Mouse (Mus musculus): Measurements from ENCODE around the gene Alms1.
"Not testable (repeated sequence)": the region's sequence is repeated elsewhere in the genome, so short reads cannot be mapped to it uniquely, and the experiment has no call there.

The Alms1 gene

GRCm38 (mm10) chr6:85587396-85588143 is at the start of gene Alms1:
Alms1 (plus strand) TSS chr6:85587531.
- DNase-seq (ENCODE audit: low read depth in 2 of 2, low spot score in 2 of 2) = peak; percentile 76 to 86

GRCm38 (mm10) chr6:85543351-85544175 is 43.8 kb upstream of the Alms1 start:
- DNase-seq (ENCODE audit: low read depth in 2 of 2, low spot score in 2 of 2) = no peak

- no peak for DNase-seq (ENCODE audit: low read depth in 2 of 2, low spot score in 2 of 2)
Measured at GRCm38 (mm10) chr6:85544251-85544881, 43.0 kb upstream of the Alms1 start.

- DNase-seq (ENCODE audit: low read depth in 2 of 2, low spot score in 2 of 2) = no peak
Measured at GRCm38 (mm10) chr6:85547642-85548041, 39.7 kb upstream of the Alms1 start.

- no peak for DNase-seq (ENCODE audit: low read depth in 2 of 2, low spot score in 2 of 2)
Measured at GRCm38 (mm10) chr6:85562374-85562773, 25.0 kb upstream of the Alms1 start.

GRCm38 (mm10) chr6:85572816-85573215 is 14.5 kb upstream of the Alms1 start:
- no peak for DNase-seq (ENCODE audit: low read depth in 2 of 2, low spot score in 2 of 2)

GRCm38 (mm10) chr6:85581688-85582087 is 5.6 kb upstream of the Alms1 start:
- no peak for DNase-seq (ENCODE audit: low read depth in 2 of 2, low spot score in 2 of 2)

GRCm38 (mm10) chr6:85584612-85585011 is 2.7 kb upstream of the Alms1 start:
- DNase-seq (ENCODE audit: low read depth in 2 of 2, low spot score in 2 of 2) = no peak

- DNase-seq (ENCODE audit: low read depth in 2 of 2, low spot score in 2 of 2) = no peak
Measured at GRCm38 (mm10) chr6:85586805-85587367, 445 bp upstream of the Alms1 start.

GRCm38 (mm10) chr6:85588164-85588563 is 833 bp downstream of the Alms1 start:
- no peak for DNase-seq (ENCODE audit: low read depth in 2 of 2, low spot score in 2 of 2)

GRCm38 (mm10) chr6:85588568-85588967 is 1.2 kb downstream of the Alms1 start:
- no peak for DNase-seq (ENCODE audit: low read depth in 2 of 2, low spot score in 2 of 2)

- DNase-seq (ENCODE audit: low read depth in 2 of 2, low spot score in 2 of 2) = no peak
Measured at GRCm38 (mm10) chr6:85590116-85590515, 2.8 kb downstream of the Alms1 start.

- no peak for DNase-seq (ENCODE audit: low read depth in 2 of 2, low spot score in 2 of 2)
Measured at GRCm38 (mm10) chr6:85599310-85599709, 12.0 kb downstream of the Alms1 start.

- no peak for DNase-seq (ENCODE audit: low read depth in 2 of 2, low spot score in 2 of 2)
Measured at GRCm38 (mm10) chr6:85610511-85610910, 23.2 kb downstream of the Alms1 start.

GRCm38 (mm10) chr6:85620826-85621225 is 33.5 kb downstream of the Alms1 start:
- no peak for DNase-seq (ENCODE audit: low read depth in 2 of 2, low spot score in 2 of 2)

- no peak for DNase-seq (ENCODE audit: low read depth in 2 of 2, low spot score in 2 of 2)
Measured at GRCm38 (mm10) chr6:85621600-85621999, 34.3 kb downstream of the Alms1 start.

GRCm38 (mm10) chr6:85624511-85624910 is 37.2 kb downstream of the Alms1 start:
- DNase-seq (ENCODE audit: low read depth in 2 of 2, low spot score in 2 of 2) = no peak

- DNase-seq (ENCODE audit: low read depth in 2 of 2, low spot score in 2 of 2) = no peak
Measured at GRCm38 (mm10) chr6:85633165-85633564, 45.8 kb downstream of the Alms1 start.

- DNase-seq (ENCODE audit: low read depth in 2 of 2, low spot score in 2 of 2) = no peak
Measured at GRCm38 (mm10) chr6:85653244-85653643, 65.9 kb downstream of the Alms1 start.

- DNase-seq (ENCODE audit: low read depth in 2 of 2, low spot score in 2 of 2) = not testable (repeated sequence)
Measured at GRCm38 (mm10) chr6:85701943-85702342, 114.6 kb downstream of the Alms1 start.

GRCm38 (mm10) chr6:85709206-85709605 is 121.9 kb downstream of the Alms1 start:
- not testable (repeated sequence) for DNase-seq (ENCODE audit: low read depth in 2 of 2, low spot score in 2 of 2)

All from CD8-positive naive resting alpha-beta T cell, adult 2 months (primary cell).